Mouse (Mus musculus) mesoderm, embryonic 11.5 days (tissue): ENCODE results near the gene Oas1g.
"Not testable (repeated sequence)": the region's sequence is repeated elsewhere in the genome, so short reads cannot be mapped to it uniquely, and the experiment has no call there.

Experiments used
- DNase-seq: peaks from one replicate; pipeline ENCODE4 v3.0.0-alpha.2; 2012; ENCODE audit warnings: low read depth, low spot score

Oas1g gene

GRCm38 (mm10) chr5:120887413-120887812, at the start of gene Oas1g:
Gene Oas1g (minus strand): TSS chr5:120887613.
- DNase-seq, result not testable (repeated sequence)

GRCm38 (mm10) chr5:120933966-120934365, 46.6 kb upstream of the Oas1g start:
- DNase-seq, result no peak

DNA sequence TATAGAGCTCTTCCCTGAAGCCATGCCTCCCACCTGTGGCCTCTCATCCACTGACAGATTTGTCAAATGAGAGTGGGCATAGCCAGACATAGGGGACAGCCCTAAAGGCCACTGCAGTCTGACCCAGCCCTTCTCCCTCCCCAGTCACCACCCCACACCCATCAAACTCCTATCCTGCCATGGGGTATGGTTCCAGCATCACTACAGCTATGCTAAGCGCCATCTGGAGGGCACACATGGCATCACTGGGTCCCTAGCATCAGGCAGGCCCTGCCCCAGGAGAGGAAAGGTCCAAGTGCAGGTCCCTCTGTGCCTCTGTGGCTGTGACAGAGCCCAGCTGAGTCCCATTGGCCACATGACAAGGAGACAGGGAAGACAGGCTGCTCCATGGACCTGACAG, 39.6 kb upstream of the Oas1g start:
- no peak for DNase-seq

DNA sequence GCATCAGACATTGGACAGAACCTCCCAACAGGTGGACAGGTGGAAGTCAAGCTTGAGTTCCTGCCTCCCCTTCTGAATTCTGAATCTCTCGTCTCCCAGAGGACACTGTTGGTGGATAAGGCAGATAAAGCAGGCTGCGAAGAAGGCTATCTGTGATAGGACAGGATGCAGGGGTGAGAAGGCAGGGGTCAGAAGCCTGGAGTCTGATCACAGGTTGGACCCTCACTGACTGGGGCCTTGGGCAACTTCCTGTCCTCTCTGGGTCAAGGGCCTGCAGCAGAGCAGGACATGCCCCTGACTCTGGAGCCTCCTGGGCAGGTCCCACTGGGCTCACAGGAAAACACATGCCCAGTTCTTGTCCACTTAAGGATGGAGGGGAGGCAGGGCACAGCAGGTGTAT, 38.9 kb upstream of the Oas1g start:
- DNase-seq, result not testable (repeated sequence)

DNA sequence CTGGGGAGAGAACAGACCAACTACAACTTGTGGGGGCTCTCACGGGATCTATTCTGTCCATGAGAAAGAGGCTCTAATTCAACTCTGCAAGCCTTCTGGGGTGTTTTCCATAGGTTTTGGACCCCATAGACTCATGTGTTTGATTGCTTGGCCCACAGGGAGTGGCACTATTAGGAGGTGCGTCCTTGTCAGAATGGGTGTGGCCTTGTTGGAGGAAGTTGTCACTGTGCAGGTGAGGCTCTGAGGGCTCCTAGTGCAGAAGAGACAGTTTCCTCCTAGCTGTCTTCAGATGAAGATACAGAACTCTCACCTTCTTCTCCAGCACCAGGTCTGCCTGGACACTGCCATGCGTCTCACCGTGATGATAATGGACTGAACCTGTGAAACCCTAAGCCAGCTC, 37.1 kb upstream of the Oas1g start:
- DNase-seq, result not testable (repeated sequence)

DNA sequence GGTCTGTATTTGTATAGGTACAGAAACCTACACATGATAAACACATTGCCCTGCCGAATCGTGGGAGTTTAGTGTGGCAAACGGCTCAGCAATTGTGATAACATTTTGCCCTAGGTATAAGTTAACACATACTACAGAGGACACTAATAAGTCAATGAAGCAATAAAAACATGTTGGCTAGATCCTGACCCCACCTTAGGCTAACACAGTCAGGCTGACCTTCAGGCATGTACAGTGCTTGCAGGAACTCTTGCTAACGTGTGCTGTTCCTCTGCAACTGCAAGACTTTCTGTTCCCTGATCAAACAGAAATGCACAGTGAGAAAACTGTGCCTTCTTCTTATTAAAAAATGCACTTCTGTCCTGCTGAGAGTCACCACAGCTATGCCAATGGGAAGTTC, 36.6 kb upstream of the Oas1g start:
- DNase-seq, result no peak

GRCm38 (mm10) chr5:120920296-120920695, 32.9 kb upstream of the Oas1g start:
- DNase-seq, result no peak

GRCm38 (mm10) chr5:120919156-120919935, 31.9 kb upstream of the Oas1g start:
- DNase-seq, result not testable (repeated sequence)

DNA sequence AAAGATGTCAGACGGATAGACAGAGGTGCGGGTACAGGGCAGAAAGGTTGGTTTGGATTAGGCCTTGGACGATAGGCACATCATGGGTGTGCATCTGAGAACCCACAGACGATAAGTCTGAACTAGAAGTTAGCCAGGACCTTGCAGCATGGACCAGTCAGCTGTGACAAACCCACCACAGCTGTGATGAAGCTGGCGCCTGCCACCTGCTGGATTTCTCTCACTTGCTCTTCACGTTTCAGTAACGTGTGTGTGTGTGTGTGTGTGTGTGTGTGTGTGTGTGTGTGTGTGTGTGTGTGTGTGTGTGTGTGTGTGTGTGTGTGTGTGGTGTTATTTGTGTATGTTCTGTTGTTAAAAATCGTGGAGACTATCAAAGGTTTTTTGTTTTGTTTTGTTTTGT, 26.8 kb upstream of the Oas1g start, which contains the start of gene Oas1d:
Oas1d (plus strand) TSS at position 333 of the 400 bp plus-strand sequence.
- DNase-seq, result not testable (repeated sequence)

DNA sequence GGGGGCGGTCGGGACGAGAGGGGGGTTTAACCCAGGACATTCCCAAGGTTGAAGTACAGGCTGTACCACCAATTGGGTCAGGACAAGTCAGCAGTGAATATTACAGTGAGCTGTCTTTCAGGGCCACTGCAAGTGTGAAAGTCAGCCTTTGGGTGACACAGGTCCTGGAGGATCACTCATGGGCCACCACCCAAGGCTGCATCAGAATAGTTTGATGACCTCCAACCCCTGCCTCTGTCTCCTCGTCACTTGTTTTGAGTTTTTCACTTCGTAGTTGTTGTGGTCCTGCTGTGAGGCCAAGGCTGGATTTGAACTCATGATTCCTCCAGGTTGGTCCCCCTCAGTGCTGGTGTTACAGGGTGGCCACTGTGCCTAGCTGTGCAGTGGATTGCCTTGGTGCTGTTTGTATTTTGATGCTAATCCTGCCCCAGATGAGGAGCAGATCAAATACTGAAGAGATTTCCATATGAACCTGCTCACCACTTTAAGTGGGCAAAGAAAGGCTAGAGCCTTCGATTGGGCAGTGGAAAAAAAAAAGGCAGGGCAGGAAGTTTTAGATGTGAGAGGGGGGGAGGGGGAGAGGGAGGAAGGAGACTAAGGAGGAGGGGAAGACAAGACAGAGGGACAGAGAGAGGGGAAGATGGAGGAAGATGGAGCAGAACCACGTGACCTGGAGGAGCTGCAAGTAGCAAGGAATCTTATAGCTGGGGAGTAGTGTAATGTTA, 20.9 kb upstream of the Oas1g start:
- DNase-seq, result no peak

GRCm38 (mm10) chr5:120906791-120907733, 19.6 kb upstream of the Oas1g start, which contains the start of gene Oas1a:
Gene Oas1a (minus strand): TSS chr5:120907521.
- DNase-seq, result not testable (repeated sequence)

- DNase-seq, result no peak
These were observed 14.6 kb upstream of the Oas1g start for GRCm38 (mm10) chr5:120902056-120902455.

DNA sequence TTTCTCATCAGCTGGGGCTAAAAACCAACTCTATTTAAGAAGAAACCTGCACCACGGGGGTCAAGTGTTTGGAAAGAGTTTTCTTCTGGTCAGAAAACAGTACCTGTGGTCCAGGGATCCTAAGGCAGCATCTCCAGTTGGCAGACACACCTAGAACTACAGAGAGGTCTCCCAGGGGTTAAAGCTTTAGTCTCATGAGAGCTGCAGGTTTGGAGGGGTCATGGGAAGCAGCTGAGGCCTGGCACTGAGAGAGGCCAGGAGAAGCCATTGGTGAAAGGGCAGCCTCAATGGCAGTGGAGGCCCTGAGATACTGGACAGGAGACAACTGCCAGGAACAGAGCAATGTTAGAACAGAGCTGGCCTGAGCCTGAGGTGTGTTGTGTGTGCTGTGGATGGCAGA, 13.3 kb upstream of the Oas1g start:
- DNase-seq, result no peak

DNA sequence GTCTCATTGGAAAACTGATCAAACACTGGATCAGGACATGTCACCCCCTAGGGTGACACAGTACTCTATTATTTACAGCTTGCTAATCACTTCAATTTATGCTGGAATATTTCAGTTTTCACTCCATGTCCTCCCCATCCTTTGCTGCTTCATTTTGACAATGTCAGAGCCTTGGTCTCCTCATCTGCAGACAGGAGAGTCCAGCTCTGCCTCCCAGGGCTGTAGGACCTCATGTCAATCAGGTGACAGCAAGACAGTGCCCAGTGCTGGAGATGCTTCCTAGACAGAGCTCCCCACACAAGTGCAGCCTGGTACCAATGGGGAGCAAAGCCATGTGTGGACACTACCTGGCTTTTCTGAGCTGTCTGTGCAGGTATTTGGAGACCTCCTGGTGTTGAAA, 11.3 kb upstream of the Oas1g start:
- no peak for DNase-seq

- DNase-seq, result no peak
These were observed 10.9 kb upstream of the Oas1g start for GRCm38 (mm10) chr5:120898307-120898706.

DNA sequence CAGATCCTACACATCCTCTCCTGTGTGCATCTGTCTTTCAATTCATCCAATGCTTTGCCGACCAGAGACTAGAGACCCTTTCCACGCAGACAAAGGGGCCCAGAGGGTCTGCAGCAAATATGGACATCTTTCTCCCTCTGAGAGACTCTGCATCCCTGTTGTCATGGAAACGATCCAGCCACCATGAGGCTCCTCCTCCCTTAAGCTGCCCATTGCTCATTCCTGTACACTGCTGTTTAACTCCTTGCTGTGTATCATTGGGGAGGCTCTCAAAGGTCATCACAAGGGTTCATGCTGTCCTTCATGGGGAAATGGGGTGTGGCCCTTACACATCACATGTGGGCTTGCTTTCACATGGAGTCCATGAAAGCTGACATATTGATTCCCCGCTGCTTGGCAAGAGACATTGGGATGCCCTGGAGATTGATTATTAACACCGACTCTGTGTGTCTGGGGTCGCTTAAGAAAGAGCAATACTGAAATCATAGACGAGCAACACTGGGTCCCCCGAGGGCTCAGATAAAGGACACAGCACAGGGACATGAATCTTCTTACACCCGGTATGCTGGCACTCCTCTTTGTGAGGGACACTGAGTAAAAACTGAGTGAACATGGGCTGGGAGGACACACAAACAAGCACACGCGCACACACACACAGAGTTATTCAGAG, 8.0 kb upstream of the Oas1g start:
- DNase-seq, result no peak

DNA sequence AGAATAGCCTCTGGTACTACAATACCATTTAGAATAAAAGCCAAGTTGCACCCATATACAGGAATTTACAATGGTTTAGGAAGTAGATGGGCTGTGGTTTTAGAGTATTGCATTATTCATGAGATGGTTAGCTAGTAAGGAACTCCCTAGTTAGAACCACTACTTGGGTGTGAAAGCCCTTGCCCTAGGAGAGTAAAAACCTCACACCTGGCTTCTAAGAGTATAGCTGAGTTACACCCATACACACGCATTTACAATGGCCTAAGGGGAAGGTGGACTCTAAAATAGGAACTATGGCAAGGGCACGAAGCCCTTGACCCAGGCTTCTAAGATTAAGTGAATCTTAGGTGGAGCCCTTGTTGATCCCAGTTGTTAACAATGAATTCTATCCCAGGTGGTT, 7.3 kb upstream of the Oas1g start:
- DNase-seq, result not testable (repeated sequence)

DNA sequence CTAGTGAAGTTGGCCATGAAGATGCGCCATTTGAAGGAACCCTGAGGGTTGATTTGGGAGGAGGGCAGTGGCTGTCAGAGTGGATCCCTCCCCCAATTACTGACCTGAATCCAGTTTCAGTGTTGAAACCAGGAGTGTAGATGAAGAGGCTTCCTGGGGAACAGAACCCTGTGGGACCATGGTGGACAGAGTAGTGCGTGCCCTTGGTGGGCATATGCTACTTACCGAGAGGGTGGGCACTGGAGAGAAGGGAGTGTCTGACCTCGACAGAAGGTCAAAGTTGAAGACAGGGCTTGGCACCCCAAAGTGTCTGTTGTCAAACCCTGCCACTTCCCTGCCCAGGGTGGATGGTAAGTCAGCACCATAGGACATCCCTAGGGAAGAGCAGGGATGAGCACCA, 6.5 kb upstream of the Oas1g start:
- DNase-seq, result not testable (repeated sequence)

- DNase-seq, result no peak
These were observed 4.8 kb upstream of the Oas1g start for GRCm38 (mm10) chr5:120892243-120892660.

DNA sequence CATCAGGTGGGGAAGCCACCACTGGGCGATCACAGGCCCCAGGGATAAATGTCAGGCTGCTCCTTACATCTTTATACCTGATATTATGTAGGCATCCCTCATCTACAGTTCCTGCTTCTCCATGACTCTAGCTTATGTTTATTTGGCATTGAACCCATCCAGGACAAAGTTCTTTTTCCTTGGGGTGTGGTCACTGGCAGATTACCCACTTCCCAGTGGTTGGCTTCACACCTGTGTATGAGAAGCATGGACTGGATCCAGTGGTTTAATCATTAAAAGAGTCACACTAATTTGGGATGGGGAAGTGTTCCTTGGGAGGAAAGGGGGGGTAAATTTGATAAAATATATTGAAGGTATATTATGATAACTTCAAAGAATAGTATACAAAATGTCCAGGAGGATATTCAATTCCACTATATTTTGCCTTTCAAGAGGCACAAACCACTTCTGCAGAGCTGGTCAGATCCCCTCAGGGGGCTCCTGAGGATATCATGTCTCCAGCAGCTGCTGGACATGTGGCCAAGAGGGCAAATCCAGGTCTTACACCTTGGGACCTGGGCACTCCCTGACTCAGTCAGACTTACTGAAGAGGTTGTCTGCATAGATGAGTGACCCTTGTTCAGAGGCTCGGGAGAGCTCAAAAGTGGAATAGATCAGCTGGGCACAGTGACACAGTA, 4.3 kb upstream of the Oas1g start:
- not testable (repeated sequence) for DNase-seq

GRCm38 (mm10) chr5:120890991-120891390, 3.6 kb upstream of the Oas1g start:
- no peak for DNase-seq
